Mouse (Mus musculus) bone marrow macrophage, adult 2 months (primary cell): ENCODE results near the gene Iqschfp.

Experiments used
- CTCF ChIP-seq: IDR thresholded peaks from 2 replicates; pipeline ENCODE4 v1.5.1; 2012; ENCODE audit warnings: low read depth, mild to moderate bottlenecking, low read length, moderate library complexity
- POLR2A ChIP-seq: IDR thresholded peaks from 2 replicates; pipeline ENCODE4 v1.6.1; 2012; ENCODE audit warnings: mild to moderate bottlenecking, low read depth, low read length, borderline replicate concordance

GRCm38 (mm10) chr3:68510872-68511271 lies 618.8 kb downstream of the Iqschfp start:
- TF ChIP-seq POLR2A = no peak
- no peak for TF ChIP-seq CTCF
